Mouse (Mus musculus): Measurements from ENCODE around the gene Tcf7l1. TPM values are rescaled to one million over a fixed set of nuclear protein-coding genes. Genes with fewer than 3 reads are reported as not detected.
A peak's percentile ranks its signal among the peaks of the same experiment; 100 is the strongest.

The Tcf7l1 gene
- polyA plus RNA-seq, 1 experiment from 2014 or later = 48.8 TPM

DNA sequence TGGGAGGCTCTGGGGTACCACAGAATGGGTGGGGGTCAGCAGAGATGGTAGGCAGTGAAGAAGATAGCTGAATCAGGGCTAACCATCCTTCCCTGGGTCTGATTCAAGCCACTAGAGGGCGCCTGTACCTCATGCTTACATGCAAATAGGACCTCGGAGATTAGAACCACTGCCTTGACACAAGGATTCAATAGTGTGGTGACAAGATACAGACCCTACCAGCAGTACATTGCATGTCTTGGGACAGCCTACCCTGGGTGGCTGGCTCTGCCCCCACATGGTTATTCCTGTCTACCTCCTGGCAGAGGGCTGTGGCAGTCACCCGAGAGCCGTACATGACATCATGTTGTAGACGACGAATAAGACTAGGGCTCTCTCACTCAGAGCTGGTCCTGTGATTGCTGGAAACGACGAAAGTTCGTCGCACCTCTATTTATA lies 141.7 kb downstream of the Tcf7l1 start:
- peaks cover 13% of the 10 kb centered on the region; the same call in 1 of the 2 replicates for H3K36me3 ChIP-seq (ENCODE audit: control insufficient read depth, insufficient read depth, low read length)
- 54% methylated on average over 10 of the region's 10 CpGs for whole genome bisulfite sequencing
- H3K4me2 ChIP-seq (replicated peaks; ENCODE audit: low read depth, low read length) = no peak overlapping the region
- no peak overlapping the region for H3K27ac ChIP-seq (ENCODE audit: low read depth, low read length)
- no peak overlapping the region for H3K4me3 ChIP-seq (ENCODE audit: low read length)
- peaks cover 24% of the 10 kb centered on the region; the same call in 1 of the 2 replicates for H3K4me1 ChIP-seq (ENCODE audit: control insufficient read depth, insufficient read depth, low read length)
- no peaks in the 10 kb centered on the region for H3K9me3 ChIP-seq (ENCODE audit: control insufficient read depth, low read length)
- no peaks in the 10 kb centered on the region for H3K27me3 ChIP-seq (ENCODE audit: control insufficient read depth, insufficient read depth, low read length)
- no peak overlapping the region for H3K9ac ChIP-seq (ENCODE audit: low read depth, low read length)
- peak; percentile 63 for ATAC-seq (ENCODE audit: low FRiP score, low TSS enrichment)

DNA sequence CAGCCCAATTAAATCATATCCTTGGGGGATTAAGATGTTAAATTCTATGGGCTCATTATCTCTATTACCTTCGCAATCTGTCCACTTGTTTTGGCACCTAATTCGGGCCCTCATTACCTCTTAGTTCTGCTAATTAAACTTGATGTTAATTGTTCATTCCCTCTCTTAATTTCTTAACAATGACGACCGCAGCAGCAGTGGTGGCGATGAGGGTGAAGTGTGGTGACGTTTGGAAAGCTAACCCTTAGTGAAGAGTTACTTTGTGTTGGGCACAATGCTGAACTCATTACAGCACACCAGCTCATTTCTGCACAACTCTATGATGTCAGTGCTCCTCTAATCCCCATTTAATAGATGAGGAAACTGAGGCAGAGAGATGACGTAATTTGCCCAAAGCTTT lies 143.7 kb downstream of the Tcf7l1 start:
- ATAC-seq (ENCODE audit: low FRiP score, low TSS enrichment) = no peak
- Histone ChIP-seq H3K9me3 (ENCODE audit: control insufficient read depth, low read length) (no peaks in the 10 kb centered on the region), H3K36me3 (ENCODE audit: control insufficient read depth, insufficient read depth, low read length) (peaks cover 13% of the 10 kb centered on the region; the same call in 1 of the 2 replicates), H3K4me3 (ENCODE audit: low read length) (no peak overlapping the region), H3K9ac (ENCODE audit: low read depth, low read length) (no peak overlapping the region), H3K4me2 (replicated peaks; ENCODE audit: low read depth, low read length) (no peak overlapping the region), H3K27ac (ENCODE audit: low read depth, low read length) (no peak overlapping the region), H3K4me1 (ENCODE audit: control insufficient read depth, insufficient read depth, low read length) (peaks cover 17% of the 10 kb centered on the region; the same call in 1 of the 2 replicates), H3K27me3 (ENCODE audit: control insufficient read depth, insufficient read depth, low read length) (no peaks in the 10 kb centered on the region)
- 83% methylated on average over 7 of the region's 7 CpGs for WGBS

DNA sequence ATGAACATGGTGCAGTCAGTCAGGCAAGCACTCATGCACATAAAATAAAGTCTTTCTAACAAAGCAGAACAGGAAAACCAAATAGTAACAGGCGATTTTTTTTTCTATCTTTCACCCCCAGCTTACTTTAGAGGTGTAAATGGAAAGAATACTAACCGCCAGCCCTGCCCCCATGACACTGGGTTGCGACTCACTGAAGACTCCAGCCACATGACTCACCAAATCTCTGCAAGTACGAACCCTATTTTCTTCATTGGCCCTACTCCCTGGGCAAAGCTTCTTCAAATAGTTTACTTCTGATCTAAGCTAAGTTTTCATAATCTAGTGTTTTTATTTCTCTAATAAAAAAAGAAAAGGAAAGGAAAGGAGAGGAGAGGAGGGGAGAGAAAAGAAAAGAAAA lies 144.5 kb downstream of the Tcf7l1 start:
- WGBS = 83% methylated on average over 4 of the region's 4 CpGs
- H3K4me1 ChIP-seq (ENCODE audit: control insufficient read depth, insufficient read depth, low read length) = peaks cover 12% of the 10 kb centered on the region; the same call in 1 of the 2 replicates
- H3K27ac ChIP-seq (ENCODE audit: low read depth, low read length) = no peak overlapping the region
- H3K4me3 ChIP-seq (ENCODE audit: low read length) = no peak overlapping the region
- H3K4me2 ChIP-seq (replicated peaks; ENCODE audit: low read depth, low read length) = no peak overlapping the region
- no peak overlapping the region for H3K9ac ChIP-seq (ENCODE audit: low read depth, low read length)
- peaks cover 13% of the 10 kb centered on the region; the same call in 1 of the 2 replicates for H3K36me3 ChIP-seq (ENCODE audit: control insufficient read depth, insufficient read depth, low read length)
- ATAC-seq (ENCODE audit: low FRiP score, low TSS enrichment) = no peak
- no peaks in the 10 kb centered on the region for H3K9me3 ChIP-seq (ENCODE audit: control insufficient read depth, low read length)
- H3K27me3 ChIP-seq (ENCODE audit: control insufficient read depth, insufficient read depth, low read length) = no peaks in the 10 kb centered on the region

DNA sequence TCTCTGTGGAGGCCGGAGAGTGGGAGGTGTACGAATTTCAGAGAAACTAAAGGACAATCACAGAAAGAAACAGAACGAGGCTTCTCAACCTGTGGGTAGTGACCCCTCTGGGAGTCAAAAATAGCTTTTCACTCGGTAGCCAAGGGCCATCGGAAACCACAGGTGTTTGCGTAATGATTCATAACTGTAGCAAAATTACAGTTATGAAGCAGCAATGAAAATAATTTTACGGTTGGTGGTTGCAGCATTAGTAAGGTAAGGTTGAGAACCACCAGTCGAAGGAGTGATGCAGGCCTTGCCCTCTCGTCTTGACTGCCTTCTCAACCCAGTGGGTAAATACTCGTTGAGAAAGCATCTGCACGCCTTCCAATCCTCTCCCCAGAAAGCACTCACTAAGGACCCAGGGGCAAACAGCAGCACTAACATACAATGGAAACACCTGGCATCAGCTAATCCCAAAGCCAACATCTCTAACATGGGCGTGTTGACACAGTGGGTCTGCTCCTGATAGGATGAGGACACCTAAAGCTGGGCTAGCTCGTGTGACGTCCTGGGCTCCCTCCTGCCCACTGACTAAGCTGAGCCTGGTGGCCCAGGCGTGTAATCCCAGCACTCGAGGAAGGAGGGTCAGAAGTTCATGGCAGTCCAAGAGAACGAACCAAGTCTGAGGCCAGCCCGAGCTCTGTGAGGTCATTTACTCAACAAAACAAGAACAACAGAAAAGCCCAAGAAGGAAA lies 147.7 kb downstream of the Tcf7l1 start:
- Histone ChIP-seq H3K27ac (ENCODE audit: low read depth, low read length) (no peak overlapping the region), H3K9me3 (ENCODE audit: control insufficient read depth, low read length) (no peaks in the 10 kb centered on the region), H3K4me1 (ENCODE audit: control insufficient read depth, insufficient read depth, low read length) (peaks cover 5% of the 10 kb centered on the region), H3K9ac (ENCODE audit: low read depth, low read length) (no peak overlapping the region), H3K4me2 (replicated peaks; ENCODE audit: low read depth, low read length) (no peak overlapping the region), H3K36me3 (ENCODE audit: control insufficient read depth, insufficient read depth, low read length) (no peaks in the 10 kb centered on the region; the same call in 1 of the 2 replicates), H3K27me3 (ENCODE audit: control insufficient read depth, insufficient read depth, low read length) (no peaks in the 10 kb centered on the region), H3K4me3 (ENCODE audit: low read length) (no peak overlapping the region)
- 79% methylated on average over 18 of the region's 18 CpGs for WGBS
- no peak for ATAC-seq (ENCODE audit: low FRiP score, low TSS enrichment)

DNA sequence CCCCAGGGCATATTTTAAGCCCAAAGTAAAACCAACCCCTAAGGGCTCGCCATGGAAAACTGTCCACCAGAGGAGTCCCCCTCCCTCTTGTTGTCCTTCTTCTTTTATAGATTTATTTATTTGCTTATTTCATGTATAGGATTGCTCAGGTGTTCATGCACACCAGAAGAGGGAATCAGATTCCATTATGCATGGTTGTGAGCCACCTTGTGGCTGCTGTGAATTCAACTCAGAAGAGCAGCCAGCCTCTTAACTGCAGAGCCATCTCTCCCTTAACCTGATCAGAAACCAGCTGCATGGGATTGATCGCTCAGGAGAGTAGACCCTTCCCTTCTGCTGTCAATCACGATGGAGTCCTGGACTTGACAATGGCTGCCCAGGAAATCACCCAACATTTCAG lies 152.1 kb downstream of the Tcf7l1 start:
- no peaks in the 10 kb centered on the region for H3K27me3 ChIP-seq (ENCODE audit: control insufficient read depth, insufficient read depth, low read length)
- H3K4me2 ChIP-seq (replicated peaks; ENCODE audit: low read depth, low read length) = no peak overlapping the region
- no peak overlapping the region for H3K9ac ChIP-seq (ENCODE audit: low read depth, low read length)
- no peak overlapping the region for H3K4me3 ChIP-seq (ENCODE audit: low read length)
- peaks cover 9% of the 10 kb centered on the region for H3K4me1 ChIP-seq (ENCODE audit: control insufficient read depth, insufficient read depth, low read length)
- peak overlapping the region; percentile 26; the same call in 1 of the 2 replicates for H3K27ac ChIP-seq (ENCODE audit: low read depth, low read length)
- peaks cover 17% of the 10 kb centered on the region for H3K36me3 ChIP-seq (ENCODE audit: control insufficient read depth, insufficient read depth, low read length)
- H3K9me3 ChIP-seq (ENCODE audit: control insufficient read depth, low read length) = no peaks in the 10 kb centered on the region
- 73% methylated on average over 3 of the region's 3 CpGs for WGBS
- no peak for ATAC-seq (ENCODE audit: low FRiP score, low TSS enrichment)

DNA sequence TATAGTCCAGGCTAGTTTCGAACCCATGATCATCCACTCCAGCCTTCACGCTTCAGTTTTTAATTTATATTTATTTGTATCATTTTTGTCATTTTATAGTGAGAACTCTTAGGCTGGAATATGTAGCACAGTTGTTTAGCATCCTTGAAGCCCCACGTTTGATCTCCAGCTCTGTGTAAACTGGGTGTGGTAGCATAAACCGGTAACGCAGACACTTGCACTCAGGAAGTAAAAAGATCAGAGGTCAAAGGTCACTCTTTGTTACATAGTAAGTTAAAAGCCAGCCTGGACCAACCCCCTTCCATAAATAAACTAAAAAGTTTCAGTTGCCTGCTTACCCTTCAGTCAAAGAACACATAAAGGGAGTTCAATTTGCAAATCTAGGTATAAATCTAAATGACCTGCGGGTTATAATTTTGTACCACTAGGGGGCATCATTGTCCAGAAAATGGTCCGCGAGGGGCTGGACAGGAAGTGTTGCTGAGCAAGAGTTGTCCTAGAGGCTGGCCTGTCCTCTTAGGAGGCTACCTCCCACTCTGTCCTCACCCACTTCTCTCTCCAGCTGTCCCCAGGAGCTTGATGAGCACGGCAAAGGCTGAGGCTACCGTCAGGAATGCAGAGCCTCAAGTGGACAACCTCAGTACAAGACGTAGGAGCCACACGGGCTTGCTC lies 153.2 kb downstream of the Tcf7l1 start:
- peak overlapping the region; percentile 26; the same call in 1 of the 2 replicates for H3K27ac ChIP-seq (ENCODE audit: low read depth, low read length)
- peaks cover 27% of the 10 kb centered on the region for H3K36me3 ChIP-seq (ENCODE audit: control insufficient read depth, insufficient read depth, low read length)
- 40% methylated on average over 12 of the region's 12 CpGs for WGBS
- H3K4me3 ChIP-seq (ENCODE audit: low read length) = no peak overlapping the region
- H3K9me3 ChIP-seq (ENCODE audit: control insufficient read depth, low read length) = no peaks in the 10 kb centered on the region
- no peak overlapping the region for H3K9ac ChIP-seq (ENCODE audit: low read depth, low read length)
- peak; percentile 86 for ATAC-seq (ENCODE audit: low FRiP score, low TSS enrichment)
- H3K4me1 ChIP-seq (ENCODE audit: control insufficient read depth, insufficient read depth, low read length) = peaks cover 9% of the 10 kb centered on the region
- H3K4me2 ChIP-seq (replicated peaks; ENCODE audit: low read depth, low read length) = no peak overlapping the region
- H3K27me3 ChIP-seq (ENCODE audit: control insufficient read depth, insufficient read depth, low read length) = no peaks in the 10 kb centered on the region

DNA sequence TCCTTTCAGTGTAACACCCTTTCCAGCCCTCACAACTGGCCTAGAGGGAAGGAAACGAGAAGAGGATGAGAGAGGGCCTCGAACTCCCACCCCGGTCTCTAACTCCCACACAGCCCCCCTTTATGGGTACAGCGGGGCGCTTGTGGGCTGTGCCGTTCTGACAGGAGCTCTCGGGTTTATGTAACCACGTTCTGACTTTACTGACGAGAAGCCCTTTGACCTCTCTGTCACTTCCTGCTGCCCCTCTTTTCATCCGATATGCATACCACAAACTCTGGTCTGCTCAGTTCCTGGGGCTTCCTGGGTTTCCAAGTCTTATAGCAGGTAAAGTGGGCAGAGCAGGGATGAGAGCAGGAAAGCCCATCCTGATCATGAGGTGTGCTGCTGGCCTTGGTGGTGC lies 154.7 kb downstream of the Tcf7l1 start:
- peaks cover 40% of the 10 kb centered on the region for H3K36me3 ChIP-seq (ENCODE audit: control insufficient read depth, insufficient read depth, low read length)
- H3K9ac ChIP-seq (ENCODE audit: low read depth, low read length) = no peak overlapping the region
- 20% methylated on average over 10 of the region's 10 CpGs for WGBS
- no peak overlapping the region for H3K4me3 ChIP-seq (ENCODE audit: low read length)
- no peaks in the 10 kb centered on the region for H3K9me3 ChIP-seq (ENCODE audit: control insufficient read depth, low read length)
- no peak overlapping the region for H3K4me2 ChIP-seq (replicated peaks; ENCODE audit: low read depth, low read length)
- no peak for ATAC-seq (ENCODE audit: low FRiP score, low TSS enrichment)
- no peaks in the 10 kb centered on the region for H3K27me3 ChIP-seq (ENCODE audit: control insufficient read depth, insufficient read depth, low read length)
- peaks cover 9% of the 10 kb centered on the region for H3K4me1 ChIP-seq (ENCODE audit: control insufficient read depth, insufficient read depth, low read length)
- no peak overlapping the region for H3K27ac ChIP-seq (ENCODE audit: low read depth, low read length)

DNA sequence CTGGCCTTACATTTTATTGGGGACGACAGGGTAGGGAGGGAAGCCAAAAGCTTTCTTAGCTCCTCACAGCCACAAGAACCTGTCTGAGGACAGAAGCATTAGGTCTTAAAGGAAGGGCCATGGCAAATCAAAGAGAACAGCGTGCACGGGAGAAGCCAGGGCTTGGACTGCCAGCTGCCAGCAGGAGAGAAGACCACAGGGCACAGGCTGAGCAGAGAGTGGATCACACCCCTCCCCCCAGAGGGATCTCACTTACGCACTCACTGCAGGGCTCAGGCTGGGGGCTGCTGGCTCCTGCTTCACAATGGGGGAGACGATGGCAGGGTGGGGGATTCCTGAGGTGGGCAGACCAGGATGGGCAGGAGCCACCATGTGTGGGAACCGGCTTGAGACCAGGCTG lies 157.4 kb downstream of the Tcf7l1 start:
- Histone ChIP-seq H3K9ac (ENCODE audit: low read depth, low read length) (no peak overlapping the region), H3K36me3 (ENCODE audit: control insufficient read depth, insufficient read depth, low read length) (peaks cover 62% of the 10 kb centered on the region), H3K4me2 (replicated peaks; ENCODE audit: low read depth, low read length) (no peak overlapping the region), H3K27me3 (ENCODE audit: control insufficient read depth, insufficient read depth, low read length) (no peaks in the 10 kb centered on the region), H3K9me3 (ENCODE audit: control insufficient read depth, low read length) (no peaks in the 10 kb centered on the region), H3K4me3 (ENCODE audit: low read length) (no peak overlapping the region), H3K27ac (ENCODE audit: low read depth, low read length) (no peak overlapping the region), H3K4me1 (ENCODE audit: control insufficient read depth, insufficient read depth, low read length) (peaks cover 7% of the 10 kb centered on the region)
- WGBS = 63% methylated on average over 6 of the region's 6 CpGs
- ATAC-seq (ENCODE audit: low FRiP score, low TSS enrichment) = no peak

DNA sequence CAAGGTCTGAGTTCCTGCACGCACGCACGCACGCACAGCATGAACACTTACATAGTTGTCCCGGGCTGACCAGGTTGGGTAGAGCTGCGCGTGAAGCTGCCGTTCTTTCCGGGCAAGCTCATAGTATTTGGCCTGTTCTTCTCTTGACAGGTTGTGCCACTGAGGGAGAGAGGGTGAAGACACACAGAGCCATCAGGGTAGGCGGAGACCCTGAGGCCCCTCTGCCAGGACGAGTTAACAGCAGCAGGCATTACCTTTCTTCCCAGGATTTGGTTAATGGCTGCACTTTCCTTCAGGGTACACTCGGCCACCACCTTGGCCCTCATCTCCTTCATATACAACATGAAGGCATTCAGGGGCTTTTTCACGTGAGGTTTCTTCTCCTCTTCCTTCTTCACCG lies 158.1 kb downstream of the Tcf7l1 start:
- WGBS = 83% methylated on average over 14 of the region's 14 CpGs
- H3K36me3 ChIP-seq (ENCODE audit: control insufficient read depth, insufficient read depth, low read length) = peaks cover 69% of the 10 kb centered on the region

More for the DNA sequence above, 158.1 kb downstream of the Tcf7l1 start:
- Histone ChIP-seq H3K9ac (ENCODE audit: low read depth, low read length) (no peak overlapping the region), H3K4me1 (ENCODE audit: control insufficient read depth, insufficient read depth, low read length) (no peaks in the 10 kb centered on the region; the same call in 1 of the 2 replicates), H3K27me3 (ENCODE audit: control insufficient read depth, insufficient read depth, low read length) (no peaks in the 10 kb centered on the region), H3K27ac (ENCODE audit: low read depth, low read length) (no peak overlapping the region), H3K4me2 (replicated peaks; ENCODE audit: low read depth, low read length) (no peak overlapping the region), H3K9me3 (ENCODE audit: control insufficient read depth, low read length) (no peaks in the 10 kb centered on the region), H3K4me3 (ENCODE audit: low read length) (no peak overlapping the region)
- no peak for ATAC-seq (ENCODE audit: low FRiP score, low TSS enrichment)

All from kidney, embryonic 14.5 days (tissue).